Mouse (Mus musculus) ES-E14 (cell line): ENCODE data around the gene Zfp940. TPM values are rescaled to one million over a fixed set of nuclear protein-coding genes. Genes with fewer than 3 reads are reported as not detected.
A peak's percentile ranks its signal among the peaks of the same experiment; 100 is the strongest.
"Not testable (repeated sequence)": the region's sequence is repeated elsewhere in the genome, so short reads cannot be mapped to it uniquely, and the experiment has no call there.

ENCODE experiments used
- DNase-seq: peaks from one replicate; pipeline ENCODE4 v3.0.0-alpha.2; 2013; ENCODE audit warnings: low read depth, low spot score
- H3K27ac ChIP-seq: 2 replicates; pipeline ENCODE4 v1.5.1; 2012; ENCODE audit warnings: low read depth, mild to moderate bottlenecking, low read length, moderate library complexity, mixed read lengths; ENCODE audit not compliant: poor library complexity, insufficient read depth, severe bottlenecking
- H3K36me3 ChIP-seq: 2 replicates; pipeline ENCODE4 v1.6.1; 2012; ENCODE audit warnings: mild to moderate bottlenecking, low read length, moderate library complexity, mixed read lengths; ENCODE audit not compliant: control insufficient read depth, poor library complexity, insufficient read depth, severe bottlenecking
- H3K4me1 ChIP-seq, 2 experiments: fragments of 150-350 bp in 1 of 2; sonication (generic) in 1 of 2; 2 replicates each; pipeline ENCODE4 v1.6.1; 2012; ENCODE audit warnings: low read length in 2 of 2, mild to moderate bottlenecking in 1 of 2, mixed read lengths in 1 of 2; ENCODE audit not compliant: control insufficient read depth in 2 of 2, insufficient read depth in 2 of 2, poor library complexity in 1 of 2
- H3K4me3 ChIP-seq, 2 experiments: fragments of 150-350 bp in 1 of 2; sonication (generic) in 1 of 2; 2 replicates each; pipeline ENCODE4 v1.5.1; 2012; ENCODE audit warnings: low read length in 2 of 2, low read depth in 1 of 2, mild to moderate bottlenecking in 1 of 2, mixed read lengths in 1 of 2; ENCODE audit not compliant: insufficient read depth in 1 of 2, poor library complexity in 1 of 2, severe bottlenecking in 1 of 2
- H3K9ac ChIP-seq: 2 replicates; pipeline ENCODE4 v1.6.1; 2012; ENCODE audit warnings: low read depth, mild to moderate bottlenecking, low read length, mixed read lengths; ENCODE audit not compliant: poor library complexity, insufficient read depth, severe bottlenecking
- H3K9me3 ChIP-seq: fragments of 150-350 bp; sonication (generic); 2 replicates; pipeline ENCODE4 v1.6.1; 2012; ENCODE audit warnings: low read depth, mild to moderate bottlenecking, low read length; ENCODE audit not compliant: control insufficient read depth, insufficient read depth
- CHD2 ChIP-seq: IDR thresholded peaks from 2 replicates; pipeline ENCODE4 v1.6.1; 2014; ENCODE audit warnings: mild to moderate bottlenecking, low read depth, low read length, inconsistent platforms
- HCFC1 ChIP-seq: IDR thresholded peaks from 2 replicates; pipeline ENCODE4 v1.6.1; 2012; ENCODE audit warnings: low read length, inconsistent platforms, borderline replicate concordance; ENCODE audit not compliant: insufficient read depth
- MAFK ChIP-seq: IDR thresholded peaks from 2 replicates; pipeline ENCODE4 v1.6.1; 2014; ENCODE audit warnings: mild to moderate bottlenecking, low read depth, low read length, inconsistent platforms; ENCODE audit not compliant: insufficient read depth
- ZC3H11A ChIP-seq: IDR thresholded peaks from 2 replicates; pipeline ENCODE4 v1.6.1; 2012; ENCODE audit warnings: low read depth, mild to moderate bottlenecking, inconsistent platforms, low read length, borderline replicate concordance
- ZNF384 ChIP-seq: IDR thresholded peaks from 2 replicates; pipeline ENCODE4 v1.6.1; 2012; ENCODE audit warnings: low read depth, low read length, inconsistent platforms
- in situ Hi-C, 2 experiments: fragments of 600-800 bp; cut with MboI; formaldehyde crosslinking; loops; one replicate each; pipeline ENCODE4 v1.15.1; 2025; ENCODE audit warnings: low sequenced_read_pairs in 2 of 2, inconsistent platforms in 1 of 2; ENCODE audit not compliant: unreplicated experiment in 2 of 2
- total RNA-seq: library from RNA; depleted of rRNA; stranded (reverse); fragments of 300-350 nt; gene quantifications from 2 replicates; pipeline ENCODE4 v1.2.3, GENCODE M21; 2012

Zfp940 gene
- total RNA-seq, 1 experiment = 6.9 TPM

DNA sequence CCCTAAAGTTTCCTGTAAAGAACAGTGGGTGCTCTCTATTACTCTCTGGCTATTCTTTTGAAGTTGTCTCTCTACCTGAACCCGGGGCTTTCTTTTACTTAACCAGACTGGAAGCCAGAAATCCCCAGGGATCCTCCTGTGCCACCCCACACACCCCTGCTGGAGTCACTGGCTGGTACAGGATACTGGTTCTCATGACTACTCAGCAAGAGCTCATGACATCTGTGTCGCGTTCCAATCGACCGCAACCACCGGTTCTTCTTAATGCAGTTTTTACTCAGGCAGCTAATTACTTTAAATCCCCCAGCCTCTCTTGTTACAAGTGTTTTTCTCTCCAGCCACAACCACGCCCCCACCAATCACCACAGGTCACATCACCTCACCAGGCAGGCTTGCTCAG, 26.6 kb upstream of the Zfp940 start:
- Histone ChIP-seq H3K9ac (no peak overlapping the region), H3K27ac (no peak overlapping the region), H3K4me1 (peaks cover 4 to 5% of the 10 kb centered on the region in 2 experiments; a peak in 1 of 4 replicates), H3K36me3 (peaks cover 8% of the 10 kb centered on the region; the same call in 1 of the 2 replicates), H3K9me3 (peaks cover 13% of the 10 kb centered on the region), H3K4me3 (peak overlapping the region in 1 of 2 experiments; percentile 12; a peak in 2 of 4 replicates)
- DNase-seq = no peak
- in situ Hi-C loops = no loop called here
- TF ChIP-seq ZNF384 (no peak), HCFC1 (no peak), ZC3H11A (no peak), MAFK (no peak), CHD2 (no peak)

DNA sequence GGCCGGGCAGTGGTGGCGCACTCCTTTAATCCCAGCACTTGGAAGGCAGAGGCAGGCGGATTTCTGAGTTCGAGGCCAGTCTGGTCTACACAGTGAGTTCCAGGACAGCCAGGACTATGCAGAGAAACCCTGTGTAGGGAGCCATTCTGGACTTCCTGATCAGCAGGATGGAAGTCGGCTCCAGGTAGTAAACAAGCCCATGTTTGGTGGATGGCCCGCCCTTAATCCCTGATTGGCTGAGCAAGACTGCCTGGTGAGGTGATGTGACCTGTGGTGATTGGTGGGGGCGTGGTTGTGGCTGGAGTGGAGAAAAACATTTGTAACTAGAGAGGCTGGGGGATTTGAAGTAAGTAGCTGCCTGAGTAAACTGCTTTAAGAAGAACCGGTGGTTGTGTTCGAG, 24.1 kb upstream of the Zfp940 start:
- in situ Hi-C loops, H3K9ac ChIP-seq, H3K4me1 ChIP-seq, DNase-seq, H3K9me3 ChIP-seq: not testable (repeated sequence)
- H3K36me3 ChIP-seq = peaks cover 11% of the 10 kb centered on the region
- H3K27ac ChIP-seq = peak overlapping the region; percentile 53
- peak overlapping the region in 1 of 2 experiments; percentile 32; a peak in 3 of 4 replicates for H3K4me3 ChIP-seq

DNA sequence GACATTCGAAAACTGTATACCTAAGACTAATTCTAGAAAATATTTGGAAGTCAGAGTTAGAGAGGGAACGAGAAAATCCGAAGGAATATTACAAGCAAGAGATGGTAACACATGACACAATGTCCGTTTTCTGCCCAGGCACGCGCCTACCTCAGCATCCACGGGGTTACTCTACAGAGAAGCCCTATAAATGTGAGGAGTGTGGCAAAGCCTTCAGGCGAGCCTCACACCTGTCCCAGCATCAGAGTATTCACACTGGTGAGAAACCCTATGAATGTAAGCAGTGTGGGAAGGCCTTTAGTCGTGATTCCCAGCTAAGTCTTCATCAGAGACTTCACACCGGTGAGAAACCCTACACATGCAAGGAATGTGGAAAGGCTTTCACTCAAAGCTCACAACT, 20.8 kb upstream of the Zfp940 start:
- Histone ChIP-seq H3K27ac (no peak overlapping the region), H3K4me1 (peaks cover 3% of the 10 kb centered on the region in 2 experiments; a peak in 1 of 4 replicates), H3K9ac (no peak overlapping the region), H3K9me3 (no peaks in the 10 kb centered on the region), H3K4me3 (no peak overlapping the region), H3K36me3 (peaks cover 9% of the 10 kb centered on the region)
- no peak for DNase-seq
- in situ Hi-C loops = no loop called here
- TF ChIP-seq ZC3H11A (no peak), CHD2 (no peak), MAFK (no peak), ZNF384 (no peak), HCFC1 (no peak)

DNA sequence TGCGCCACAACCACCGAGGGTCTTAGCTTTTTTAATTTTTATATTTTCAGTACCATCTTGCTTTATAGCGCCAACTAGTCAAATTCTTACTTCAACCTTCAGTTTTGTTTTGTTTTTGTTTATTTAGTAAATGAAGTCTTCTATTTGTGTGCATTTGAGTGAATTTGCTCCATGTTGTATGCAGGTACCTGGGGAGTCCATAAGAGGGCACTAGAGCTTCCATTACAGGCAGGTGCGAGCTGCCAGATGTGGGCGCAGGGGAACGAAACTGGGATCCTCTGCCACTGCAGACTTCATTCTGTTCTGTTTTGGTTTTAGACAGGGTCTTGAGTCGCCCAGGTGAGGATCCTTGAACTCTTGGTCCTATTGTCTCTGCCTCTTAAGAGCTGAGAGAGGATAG, 8.2 kb upstream of the Zfp940 start:
- in situ Hi-C loops = no loop called here

More for the DNA sequence above, 8.2 kb upstream of the Zfp940 start:
- Histone ChIP-seq H3K36me3 (peaks cover 4% of the 10 kb centered on the region; the same call in 1 of the 2 replicates), H3K27ac (no peak overlapping the region), H3K9ac (no peak overlapping the region), H3K4me1 (peaks cover 0 to 4% of the 10 kb centered on the region in 2 experiments; a peak in 1 of 4 replicates), H3K9me3 (no peaks in the 10 kb centered on the region), H3K4me3 (no peak overlapping the region)
- DNase-seq = peak; percentile 51
- TF ChIP-seq MAFK (no peak), ZNF384 (no peak), HCFC1 (no peak), ZC3H11A (peak; percentile 68), CHD2 (no peak)
